Mouse (Mus musculus) midbrain, postnatal 0 days (tissue): ENCODE results near the gene Olfr545. TPM values are rescaled to one million over a fixed set of nuclear protein-coding genes. Genes with fewer than 3 reads are reported as not detected.
"Not testable (repeated sequence)": the region's sequence is repeated elsewhere in the genome, so short reads cannot be mapped to it uniquely, and the experiment has no call there.

ENCODE experiments used
- ATAC-seq: fragments of 200-750 bp; cut with Nextera tagmentation; 2 replicates; pipeline ENCODE4 v1.8.0; 2017; ENCODE audit warnings: moderate number of reproducible peaks, mild to moderate bottlenecking, moderate TSS enrichment, moderate library complexity; ENCODE audit not compliant: low FRiP score
- DNase-seq: peaks from one replicate; pipeline ENCODE4 v3.0.0-alpha.2; 2015; ENCODE audit warnings: low spot score
- H3K27ac ChIP-seq: fragments of 300-500 bp; sonication (generic); 2 replicates; pipeline ENCODE4 v1.5.1; 2014; ENCODE audit warnings: low read depth, mild to moderate bottlenecking, low read length, mixed read lengths
- H3K27me3 ChIP-seq: fragments of 300-500 bp; sonication (generic); 2 replicates; pipeline ENCODE4 v1.6.1; 2014; ENCODE audit warnings: low read length, control low read depth, mixed read lengths; ENCODE audit not compliant: insufficient read depth
- H3K36me3 ChIP-seq: fragments of 300-500 bp; sonication (generic); 2 replicates; pipeline ENCODE4 v1.6.1; 2014; ENCODE audit warnings: low read length, control low read depth, mixed read lengths; ENCODE audit not compliant: insufficient read depth
- H3K4me1 ChIP-seq: fragments of 300-500 bp; sonication (generic); 2 replicates; pipeline ENCODE4 v1.6.1; 2014; ENCODE audit warnings: mild to moderate bottlenecking, control low read depth, antibody characterized with exemption, low read length, mixed read lengths; ENCODE audit not compliant: insufficient read depth
- H3K4me2 ChIP-seq: fragments of 300-500 bp; sonication (generic); 2 replicates; pipeline ENCODE4 v1.6.1; 2014; ENCODE audit warnings: low read depth, mild to moderate bottlenecking, low read length, mixed read lengths; ENCODE audit not compliant: poor library complexity, severe bottlenecking
- H3K4me3 ChIP-seq: fragments of 300-500 bp; sonication (generic); 2 replicates; pipeline ENCODE4 v1.5.1; 2014; ENCODE audit warnings: low read depth, mild to moderate bottlenecking, low read length, moderate library complexity
- H3K9ac ChIP-seq: fragments of 300-500 bp; sonication (generic); replicated peaks from 2 replicates; pipeline ENCODE4 v1.6.1; 2014; ENCODE audit warnings: mild to moderate bottlenecking, low read length, moderate library complexity, mixed read lengths; ENCODE audit not compliant: poor library complexity, severe bottlenecking
- H3K9me3 ChIP-seq: fragments of 300-500 bp; sonication (generic); 2 replicates; pipeline ENCODE4 v1.6.1; 2016; ENCODE audit warnings: low read length, control low read depth
- CTCF ChIP-seq: IDR thresholded peaks from 2 replicates; pipeline ENCODE4 v1.5.1; 2016; ENCODE audit warnings: antibody characterized with exemption, mild to moderate bottlenecking
- WGBS: fragments of 180-500 bp; shearing (Covaris S2); extraction: QIAGEN DNeasy Blood & Tissue Kit; methylation state at CpG from one replicate; pipeline ENCODE4 v1.1.7; 2014; 5-methylcytosine and 5-hydroxymethylcytosine counted together
- polyA plus RNA-seq: library from polyadenylated mRNA; unstranded; fragments of >200 nt; fragmentation: Nextera tagmentation; extraction: Ambion mirVana; gene quantifications from 2 replicates; pipeline ENCODE4 v1.2.1, GENCODE M21; 2015
- total RNA-seq: library from RNA; depleted of rRNA; stranded (reverse); fragments of >200 nt; gene quantifications from 2 replicates; pipeline ENCODE4 v1.2.3, GENCODE M21; 2014

Olfr545 gene
- total and polyA plus RNA-seq, 2 experiments from 2014 or later: 0.17 TPM; not detected in 1

- ATAC-seq: no peak
- no peak for DNase-seq
- H3K9me3 ChIP-seq: no peaks in the 10 kb centered on the region
- no peak overlapping the region for H3K4me2 ChIP-seq
- H3K9ac ChIP-seq: no peak overlapping the region
- no peaks in the 10 kb centered on the region for H3K36me3 ChIP-seq
- no peaks in the 10 kb centered on the region for H3K4me1 ChIP-seq
- no peak for TF ChIP-seq CTCF
- WGBS: 93% methylated on average over 9 of the region's 9 CpGs
- H3K27me3 ChIP-seq: no peaks in the 10 kb centered on the region
- H3K27ac ChIP-seq: no peak overlapping the region
- H3K4me3 ChIP-seq: no peak overlapping the region
Observed at GRCm38 (mm10) chr7:102508066-102508465, 8.7 kb upstream of the Olfr545 start.

DNA sequence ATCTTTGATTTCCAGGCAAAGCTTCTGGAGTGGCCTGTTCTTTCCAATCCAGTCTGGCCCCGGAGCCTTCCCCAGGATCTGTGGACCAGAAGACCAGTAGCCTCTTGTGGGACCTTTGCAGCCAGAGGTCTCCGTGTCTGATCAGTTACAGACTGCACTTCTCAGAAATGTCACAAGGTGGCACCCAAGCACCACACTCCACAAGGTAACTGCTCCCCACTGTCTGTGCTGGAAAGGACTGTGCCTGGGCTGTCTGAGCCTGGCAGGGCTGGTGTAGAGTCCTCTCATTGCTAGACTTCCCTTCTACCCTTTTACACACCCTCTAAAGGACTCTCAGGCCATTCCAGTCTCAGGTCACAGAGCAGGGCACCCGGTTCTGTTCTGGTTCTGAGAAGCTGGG is 7.5 kb upstream of the Olfr545 start:
- H3K27ac ChIP-seq: no peak overlapping the region
- WGBS: 35% methylated on average over 3 of the region's 3 CpGs

GRCm38 (mm10) chr7:102501986-102502385 is 2.6 kb upstream of the Olfr545 start:
- no peak overlapping the region for H3K4me2 ChIP-seq
- H3K4me3 ChIP-seq: no peak overlapping the region
- H3K9me3 ChIP-seq: no peaks in the 10 kb centered on the region
- no peak overlapping the region for H3K27ac ChIP-seq
- no peak for TF ChIP-seq CTCF
- DNase-seq (no peak), ATAC-seq (no peak)
- H3K36me3 ChIP-seq: no peaks in the 10 kb centered on the region
- H3K27me3 ChIP-seq: no peaks in the 10 kb centered on the region
- H3K4me1 ChIP-seq: no peaks in the 10 kb centered on the region
- no peak overlapping the region for H3K9ac ChIP-seq
- 81% methylated on average over 5 of the region's 5 CpGs for WGBS

More for the DNA sequence above, 7.5 kb upstream of the Olfr545 start:
- Histone ChIP-seq H3K4me1 (no peaks in the 10 kb centered on the region), H3K36me3 (no peaks in the 10 kb centered on the region), H3K4me2 (no peak overlapping the region), H3K27me3 (no peaks in the 10 kb centered on the region), H3K4me3 (no peak overlapping the region), H3K9ac (no peak overlapping the region), H3K9me3 (no peaks in the 10 kb centered on the region)
- peak; percentile 83 for ATAC-seq
- TF ChIP-seq CTCF: peak; percentile 97
- peak; percentile 78 for DNase-seq

DNA sequence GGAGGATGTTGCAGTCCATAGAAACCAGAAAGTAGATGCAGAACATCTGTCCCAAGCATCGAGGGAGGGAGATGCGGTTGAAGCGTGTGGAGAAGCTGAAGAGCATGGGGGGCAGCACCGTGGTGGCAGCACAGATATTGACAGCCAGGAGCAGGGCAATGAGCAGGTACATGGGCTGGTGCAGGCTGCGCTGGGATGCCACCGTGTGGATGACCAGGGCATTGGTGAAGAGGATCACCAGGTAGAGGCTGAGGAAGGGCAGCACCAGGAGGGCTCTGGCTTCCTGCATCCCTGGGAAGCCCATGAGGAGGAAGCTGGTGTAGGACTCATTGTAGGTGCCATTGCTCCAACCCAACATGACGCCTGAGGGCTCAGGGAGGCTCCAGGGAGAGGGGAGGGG is 5.0 kb downstream of the Olfr545 start:
- not testable (repeated sequence) for H3K9ac ChIP-seq, H3K4me3 ChIP-seq, H3K27ac ChIP-seq, H3K4me2 ChIP-seq, H3K9me3 ChIP-seq, H3K36me3 ChIP-seq, ATAC-seq, H3K27me3 ChIP-seq, H3K4me1 ChIP-seq, DNase-seq
- 70% methylated on average over 5 of the region's 7 CpGs for WGBS

GRCm38 (mm10) chr7:102488161-102488560 is 11.2 kb downstream of the Olfr545 start, which contains the start of gene Olfr544:
TSS of gene Olfr544 (minus strand) at chr7:102488313.
- Histone ChIP-seq H3K9ac (no peak within 1 kb of the TSS), H3K4me1 (no peaks in the 10 kb centered on the region), H3K9me3 (no peaks in the 10 kb centered on the region), H3K4me2 (no peak within 1 kb of the TSS), H3K27ac (no peak within 1 kb of the TSS), H3K4me3 (no peak within 1 kb of the TSS), H3K36me3 (no peaks in the 10 kb centered on the region), H3K27me3 (no peaks in the 10 kb centered on the region)
- no peak for ATAC-seq
- TF ChIP-seq CTCF: no peak
- no peak for DNase-seq
- 31% methylated on average over 1 of the region's 1 CpGs for WGBS

GRCm38 (mm10) chr7:102486105-102486504 is 13.3 kb downstream of the Olfr545 start:
- Histone ChIP-seq H3K27me3 (no peaks in the 10 kb centered on the region), H3K4me2 (no peak overlapping the region), H3K9ac (no peak overlapping the region), H3K4me1 (no peaks in the 10 kb centered on the region), H3K9me3 (no peaks in the 10 kb centered on the region), H3K4me3 (no peak overlapping the region), H3K27ac (no peak overlapping the region), H3K36me3 (no peaks in the 10 kb centered on the region)
- DNase-seq (no peak), ATAC-seq (no peak)
- 92% methylated on average over 1 of the region's 1 CpGs for WGBS
- no peak for TF ChIP-seq CTCF

- WGBS: 85% methylated on average over 7 of the region's 8 CpGs
- not testable (repeated sequence) for DNase-seq, H3K4me1 ChIP-seq, H3K36me3 ChIP-seq, H3K27me3 ChIP-seq, H3K4me2 ChIP-seq, ATAC-seq, H3K9ac ChIP-seq, H3K4me3 ChIP-seq, H3K27ac ChIP-seq, H3K9me3 ChIP-seq
Observed at GRCm38 (mm10) chr7:102484766-102485165, 14.6 kb downstream of the Olfr545 start.
